Mouse (Mus musculus) left cerebral cortex, adult 9 months (tissue): ENCODE measurements around the gene Carmil3.
A peak's percentile ranks its signal among the peaks of the same experiment; 100 is the strongest.

ENCODE experiments used
- DNase-seq, 2 experiments: peaks; one replicate each; pipeline ENCODE4 v3.0.0; 2022; ENCODE audit warnings: low spot score in 2 of 2

The Carmil3 gene

GRCm38 (mm10) chr14:55540787-55541321 lies 50.4 kb downstream of the Carmil3 start:
- peak in 1 of 2 experiments; percentile 74 for DNase-seq

GRCm38 (mm10) chr14:55542268-55542667 lies 51.8 kb downstream of the Carmil3 start:
- DNase-seq, result no peak

GRCm38 (mm10) chr14:55544334-55544733 lies 53.9 kb downstream of the Carmil3 start:
- DNase-seq, result no peak

GRCm38 (mm10) chr14:55550191-55550590 lies 59.7 kb downstream of the Carmil3 start:
- DNase-seq, result no peak

- no peak for DNase-seq
Measured at GRCm38 (mm10) chr14:55551347-55551746, 60.9 kb downstream of the Carmil3 start.

- DNase-seq, result no peak
Measured at GRCm38 (mm10) chr14:55551794-55552193, 61.3 kb downstream of the Carmil3 start.

GRCm38 (mm10) chr14:55554635-55555034 lies 64.2 kb downstream of the Carmil3 start:
- DNase-seq, result no peak

GRCm38 (mm10) chr14:55555788-55556187 lies 65.3 kb downstream of the Carmil3 start:
- DNase-seq, result no peak

- peak in 1 of 2 experiments; percentile 79 for DNase-seq
Measured at GRCm38 (mm10) chr14:55557003-55557402, 66.6 kb downstream of the Carmil3 start.

GRCm38 (mm10) chr14:55557587-55557986 lies 67.1 kb downstream of the Carmil3 start:
- DNase-seq, result no peak
